Mouse (Mus musculus) limb, embryonic 12.5 days (tissue): ENCODE results near the gene Dynlt1c. TPM values are rescaled to one million over a fixed set of nuclear protein-coding genes. Genes with fewer than 3 reads are reported as not detected.
"Not testable (repeated sequence)": the region's sequence is repeated elsewhere in the genome, so short reads cannot be mapped to it uniquely, and the experiment has no call there.

Experiments used
- ATAC-seq: fragments of 200-750 bp; cut with Nextera tagmentation; 2 replicates; pipeline ENCODE4 v1.8.0; 2017; ENCODE audit warnings: low read depth, moderate TSS enrichment; ENCODE audit not compliant: insufficient number of reproducible peaks, insufficient read depth, low FRiP score, low TSS enrichment
- H3K27ac ChIP-seq: fragments of 300-500 bp; sonication (generic); 2 replicates; pipeline ENCODE4 v1.5.1; 2016; ENCODE audit warnings: mild to moderate bottlenecking, moderate library complexity
- H3K27me3 ChIP-seq: fragments of 300-500 bp; sonication (generic); 2 replicates; pipeline ENCODE4 v1.6.1; 2016; ENCODE audit warnings: mild to moderate bottlenecking, moderate library complexity
- H3K36me3 ChIP-seq: fragments of 300-500 bp; sonication (generic); 2 replicates; pipeline ENCODE4 v1.6.1; 2016; ENCODE audit warnings: mild to moderate bottlenecking, moderate library complexity
- H3K4me1 ChIP-seq: fragments of 300-500 bp; sonication (generic); replicated peaks from 2 replicates; pipeline ENCODE4 v1.6.1; 2016
- H3K4me2 ChIP-seq: fragments of 300-500 bp; sonication (generic); 2 replicates; pipeline ENCODE4 v1.6.1; 2016; ENCODE audit warnings: mild to moderate bottlenecking, moderate library complexity
- H3K4me3 ChIP-seq: fragments of 300-500 bp; sonication (generic); replicated peaks from 2 replicates; pipeline ENCODE4 v1.5.1; 2016; ENCODE audit warnings: mild to moderate bottlenecking
- H3K9ac ChIP-seq: fragments of 300-500 bp; sonication (generic); replicated peaks from 2 replicates; pipeline ENCODE4 v1.6.1; 2016; ENCODE audit warnings: mild to moderate bottlenecking, moderate library complexity
- H3K9me3 ChIP-seq: fragments of 300-500 bp; sonication (generic); 2 replicates; pipeline ENCODE4 v1.6.1; 2016; ENCODE audit warnings: mild to moderate bottlenecking, moderate library complexity
- WGBS: fragments of 180-500 bp; shearing (Covaris S2); methylation state at CpG from one replicate; pipeline ENCODE4 v1.1.7; 2016; 5-methylcytosine and 5-hydroxymethylcytosine counted together
- polyA plus RNA-seq: library from polyadenylated mRNA; unstranded; fragments of >200 nt; fragmentation: Nextera tagmentation; extraction: Ambion mirVana; gene quantifications from 2 replicates; pipeline ENCODE4 v1.2.1, GENCODE M21; 2016

Dynlt1c gene
- polyA plus RNA-seq, 1 experiment from 2014 or later: 56.5 TPM

GRCm38 (mm10) chr17:6640771-6641429 is 39.4 kb downstream of the Dynlt1c start:
- WGBS: 78% methylated on average over 14 of the region's 14 CpGs

GRCm38 (mm10) chr17:6644210-6644609 is 42.7 kb downstream of the Dynlt1c start:
- H3K27ac ChIP-seq, H3K27me3 ChIP-seq, H3K9me3 ChIP-seq, H3K4me1 ChIP-seq, H3K4me2 ChIP-seq, ATAC-seq, H3K9ac ChIP-seq, H3K4me3 ChIP-seq, H3K36me3 ChIP-seq: not testable (repeated sequence)
- WGBS: 88% methylated on average over 9 of the region's 9 CpGs

More at GRCm38 (mm10) chr17:6640771-6641429, 39.4 kb downstream of the Dynlt1c start:
- not testable (repeated sequence) for H3K9ac ChIP-seq, H3K36me3 ChIP-seq, H3K27me3 ChIP-seq, H3K4me2 ChIP-seq, H3K9me3 ChIP-seq, H3K4me1 ChIP-seq, H3K27ac ChIP-seq, ATAC-seq, H3K4me3 ChIP-seq

- not testable (repeated sequence) for H3K9ac ChIP-seq, H3K27ac ChIP-seq, H3K4me3 ChIP-seq, H3K9me3 ChIP-seq, H3K4me2 ChIP-seq, H3K27me3 ChIP-seq, H3K36me3 ChIP-seq, H3K4me1 ChIP-seq, ATAC-seq
- 90% methylated on average over 4 of the region's 4 CpGs for WGBS
Measured at GRCm38 (mm10) chr17:6644673-6645072, 43.2 kb downstream of the Dynlt1c start.

- not testable (repeated sequence) for H3K4me2 ChIP-seq, H3K4me3 ChIP-seq, ATAC-seq, H3K27me3 ChIP-seq, H3K4me1 ChIP-seq, H3K27ac ChIP-seq, H3K9ac ChIP-seq, H3K9me3 ChIP-seq, H3K36me3 ChIP-seq
- 93% methylated on average over 4 of the region's 4 CpGs for WGBS
Measured at GRCm38 (mm10) chr17:6645668-6646067, 44.2 kb downstream of the Dynlt1c start.

- not testable (repeated sequence) for H3K27me3 ChIP-seq, ATAC-seq, H3K4me2 ChIP-seq, H3K4me1 ChIP-seq, H3K27ac ChIP-seq, H3K4me3 ChIP-seq, H3K9me3 ChIP-seq, H3K36me3 ChIP-seq, H3K9ac ChIP-seq
- 94% methylated on average over 7 of the region's 8 CpGs for WGBS
Measured at GRCm38 (mm10) chr17:6646841-6647240, 45.4 kb downstream of the Dynlt1c start.

- not testable (repeated sequence) for H3K27ac ChIP-seq, ATAC-seq, H3K36me3 ChIP-seq, H3K9me3 ChIP-seq, H3K9ac ChIP-seq, H3K27me3 ChIP-seq, H3K4me3 ChIP-seq, H3K4me2 ChIP-seq, H3K4me1 ChIP-seq
- 95% methylated on average over 3 of the region's 3 CpGs for WGBS
Measured at GRCm38 (mm10) chr17:6647452-6647851, 46.0 kb downstream of the Dynlt1c start.

GRCm38 (mm10) chr17:6650904-6651565 is 49.6 kb downstream of the Dynlt1c start:
- not testable (repeated sequence) for ATAC-seq, H3K9me3 ChIP-seq, H3K9ac ChIP-seq, H3K27ac ChIP-seq, H3K4me3 ChIP-seq, H3K4me2 ChIP-seq, H3K27me3 ChIP-seq, H3K36me3 ChIP-seq, H3K4me1 ChIP-seq
- 90% methylated on average over 7 of the region's 7 CpGs for WGBS

GRCm38 (mm10) chr17:6653341-6653946 is 52.0 kb downstream of the Dynlt1c start:
- H3K9me3 ChIP-seq, H3K4me3 ChIP-seq, H3K4me1 ChIP-seq, ATAC-seq, H3K36me3 ChIP-seq, H3K9ac ChIP-seq, H3K4me2 ChIP-seq, H3K27me3 ChIP-seq, H3K27ac ChIP-seq: not testable (repeated sequence)
- 83% methylated on average over 4 of the region's 5 CpGs for WGBS

- H3K9me3 ChIP-seq, H3K36me3 ChIP-seq, H3K4me1 ChIP-seq, H3K27me3 ChIP-seq: not testable (repeated sequence)
- H3K4me3 ChIP-seq: peak overlapping the region; percentile 50
- peak; percentile 80; the same call in 1 of the 2 replicates for ATAC-seq
- under 1% methylated on average over 36 of the region's 36 CpGs for WGBS
- H3K4me2 ChIP-seq: peak overlapping the region; percentile 49
- H3K9ac ChIP-seq: peak overlapping the region; percentile 66
- H3K27ac ChIP-seq: peak overlapping the region; percentile 74
Measured at GRCm38 (mm10) chr17:6655087-6655511, 53.6 kb downstream of the Dynlt1c start.

GRCm38 (mm10) chr17:6655567-6656281 is 54.3 kb downstream of the Dynlt1c start, which contains the start of gene Dynlt1f:
Gene Dynlt1f (minus strand): TSS chr17:6655900.
- Histone ChIP-seq H3K27ac (peak within 1 kb of the TSS; percentile 74), H3K4me3 (peak within 1 kb of the TSS; percentile 50), H3K9ac (peak within 1 kb of the TSS; percentile 66), H3K4me2 (peak within 1 kb of the TSS; percentile 49)
- not testable (repeated sequence) for H3K9me3 ChIP-seq, H3K27me3 ChIP-seq, H3K4me1 ChIP-seq, H3K36me3 ChIP-seq
- peak; percentile 95 for ATAC-seq
- WGBS: 8% methylated on average over 17 of the region's 33 CpGs

- not testable (repeated sequence) for ATAC-seq, H3K27me3 ChIP-seq, H3K9me3 ChIP-seq, H3K36me3 ChIP-seq, H3K9ac ChIP-seq, H3K27ac ChIP-seq, H3K4me2 ChIP-seq, H3K4me3 ChIP-seq, H3K4me1 ChIP-seq
- 100% methylated on average over 1 of the region's 3 CpGs for WGBS
Measured at GRCm38 (mm10) chr17:6656471-6656870, 55.0 kb downstream of the Dynlt1c start.
